Mouse (Mus musculus) embryonic fibroblast, embryonic 13.5 days (primary cell): ENCODE data around the gene Npsr1. TPM values are rescaled to one million over a fixed set of nuclear protein-coding genes. Genes with fewer than 3 reads are reported as not detected.

Experiments used
- H3K27ac ChIP-seq: 2 replicates; pipeline ENCODE4 v1.5.1; 2012; ENCODE audit warnings: low read length, control low read depth, inconsistent platforms; ENCODE audit not compliant: insufficient read depth
- H3K4me1 ChIP-seq: 2 replicates; pipeline ENCODE4 v1.6.1; 2011; ENCODE audit warnings: low read length; ENCODE audit not compliant: control insufficient read depth, insufficient read depth
- H3K4me3 ChIP-seq: 2 replicates; pipeline ENCODE4 v1.5.1; 2011; ENCODE audit warnings: mild to moderate bottlenecking, control low read depth, low read length; ENCODE audit not compliant: insufficient read depth
- CTCF ChIP-seq: IDR thresholded peaks from 2 replicates; pipeline ENCODE4 v1.5.1; 2011; ENCODE audit warnings: mild to moderate bottlenecking, control low read depth, low read length, moderate library complexity, borderline replicate concordance; ENCODE audit not compliant: insufficient read depth
- POLR2A ChIP-seq: IDR thresholded peaks from 2 replicates; pipeline ENCODE4 v1.6.1; 2011; ENCODE audit warnings: low read depth, mild to moderate bottlenecking, control low read depth, low read length, moderate library complexity
- polyA plus RNA-seq: library from polyadenylated mRNA; stranded (reverse); fragments of >200 nt; gene quantifications from 2 replicates; pipeline ENCODE4 v1.2.4, GENCODE M21; 2011; ENCODE audit warnings: low read depth; ENCODE audit not compliant: missing spikeins, insufficient read length

Npsr1 gene
- polyA plus RNA-seq, 1 experiment: not detected

GRCm38 (mm10) chr9:24349510-24349909 is 251.7 kb downstream of the Npsr1 start:
- H3K27ac ChIP-seq: no peak overlapping the region
- H3K4me1 ChIP-seq: no peaks in the 10 kb centered on the region
- TF ChIP-seq CTCF (no peak), POLR2A (no peak)
- no peak overlapping the region for H3K4me3 ChIP-seq

GRCm38 (mm10) chr9:24351402-24351801 is 253.6 kb downstream of the Npsr1 start:
- TF ChIP-seq POLR2A (no peak), CTCF (no peak)

More at GRCm38 (mm10) chr9:24351402-24351801, 253.6 kb downstream of the Npsr1 start:
- H3K27ac ChIP-seq: no peak overlapping the region
- H3K4me1 ChIP-seq: no peaks in the 10 kb centered on the region
- H3K4me3 ChIP-seq: no peak overlapping the region
